ENCODE assay signal across 32 mouse cellular contexts in genomic region chr9:90089339-90090104, GRCm38 (mm10). TPM values are rescaled to one million over a fixed set of nuclear protein-coding genes. Genes with fewer than 3 reads are reported as not detected.
DNase-seq lines count a peak whose midpoint lies in the region; ATAC-seq and TF ChIP-seq lines count a peak whose summit lies in the region.
"Had no signal": no experiment of that assay in that cellular context is flagged by ENCODE, and none has a peak within 500 bp of the region (broad histone marks: within the 10 kb centered on the region; RNA-seq: fewer than 3 reads in every experiment).

No protein-coding gene starts in this region.

- DNase-seq in forebrain, embryonic 14.5 days (ENCODE audit: low spot score), result no peak
- no peak for DNase-seq in forebrain, embryonic 11.5 days (ENCODE audit: low spot score)
- DNase-seq in hindbrain, postnatal 0 days (ENCODE audit: low spot score), result no peak
- no peak for DNase-seq in midbrain, embryonic 11.5 days (ENCODE audit: low spot score, missing footprints)
- DNase-seq in midbrain, embryonic 14.5 days, result no peak
- DNase-seq in left cerebral cortex, adult 8-10 months (ENCODE audit: low spot score in 2 of 2), result no peak
- DNase-seq: adrenal gland, postnatal 10 days; cerebellum, adult 8-10 months; cerebellum, postnatal 25 days; gastrocnemius, postnatal 14 days; heart, adult 18-20 months; heart, postnatal 10 days; kidney, adult 2 months; kidney, postnatal 10 days; liver, embryonic 13.5 days; lung, adult 18-20 months; lung, postnatal 10 days; right cerebral cortex, postnatal 25 days; thymus, adult 18-20 months; thymus, postnatal 25 days had no signal

- no peaks in the 10 kb centered on the region for H3K27me3 ChIP-seq in forebrain, embryonic 14.5 days (replicated peaks; ENCODE audit: control insufficient read depth, insufficient read depth, low read length)
- no peaks in the 10 kb centered on the region for H3K27me3 ChIP-seq in forebrain, embryonic 11.5 days (ENCODE audit: control insufficient read depth, insufficient read depth, low read length)
- H3K27me3 ChIP-seq in hindbrain, postnatal 0 days (ENCODE audit: insufficient read depth, low read length), result no peaks in the 10 kb centered on the region
- no peaks in the 10 kb centered on the region for H3K27me3 ChIP-seq in hindbrain, embryonic 12.5 days
- H3K27me3 ChIP-seq in midbrain, embryonic 11.5 days (ENCODE audit: control insufficient read depth, insufficient read depth, low read length), result no peaks in the 10 kb centered on the region
- no peaks in the 10 kb centered on the region for H3K27me3 ChIP-seq in midbrain, embryonic 14.5 days (ENCODE audit: control insufficient read depth, insufficient read depth, low read length)
- H3K27me3 ChIP-seq: heart, embryonic 13.5 days; intestine, embryonic 15.5 days; limb, embryonic 13.5 days; liver, embryonic 13.5 days; midbrain, embryonic 12.5 days; neural tube, embryonic 15.5 days; Patski; stomach, embryonic 15.5 days had no signal

- H3K4me1 ChIP-seq in forebrain, embryonic 14.5 days (ENCODE audit: control insufficient read depth, insufficient read depth, low read length), result no peaks in the 10 kb centered on the region
- H3K4me1 ChIP-seq in forebrain, embryonic 11.5 days (replicated peaks; ENCODE audit: control insufficient read depth, insufficient read depth, low read length), result no peaks in the 10 kb centered on the region
- no peaks in the 10 kb centered on the region for H3K4me1 ChIP-seq in hindbrain, postnatal 0 days (ENCODE audit: insufficient read depth, low read length)
- no peaks in the 10 kb centered on the region for H3K4me1 ChIP-seq in hindbrain, embryonic 12.5 days
- H3K4me1 ChIP-seq in midbrain, embryonic 11.5 days (ENCODE audit: control insufficient read depth, insufficient read depth, low read length), result no peaks in the 10 kb centered on the region
- no peaks in the 10 kb centered on the region for H3K4me1 ChIP-seq in midbrain, embryonic 14.5 days (ENCODE audit: control insufficient read depth, insufficient read depth, low read length)
- H3K4me1 ChIP-seq: heart, embryonic 13.5 days; hindbrain, embryonic 10.5 days; intestine, embryonic 15.5 days; limb, embryonic 13.5 days; liver, embryonic 13.5 days; midbrain, embryonic 12.5 days; neural tube, embryonic 15.5 days; stomach, embryonic 15.5 days had no signal

- H3K36me3 ChIP-seq in forebrain, embryonic 14.5 days (ENCODE audit: control insufficient read depth, insufficient read depth, low read length), result peaks cover 59% of the 10 kb centered on the region
- peaks cover 22% of the 10 kb centered on the region for H3K36me3 ChIP-seq in forebrain, embryonic 11.5 days (ENCODE audit: control insufficient read depth, insufficient read depth, low read length)
- peaks cover 25% of the 10 kb centered on the region for H3K36me3 ChIP-seq in hindbrain, postnatal 0 days (ENCODE audit: insufficient read depth, low read length)
- H3K36me3 ChIP-seq in hindbrain, embryonic 12.5 days, result peaks cover 66% of the 10 kb centered on the region
- H3K36me3 ChIP-seq in midbrain, embryonic 11.5 days (ENCODE audit: control insufficient read depth, insufficient read depth, low read length), result peaks cover 20% of the 10 kb centered on the region; the same call in 1 of the 2 replicates
- peaks cover 64% of the 10 kb centered on the region for H3K36me3 ChIP-seq in midbrain, embryonic 14.5 days (ENCODE audit: control insufficient read depth, insufficient read depth, low read length)

- H3K27ac ChIP-seq in forebrain, embryonic 14.5 days (ENCODE audit: low read depth, low read length), result no peak overlapping the region
- no peak overlapping the region for H3K27ac ChIP-seq in forebrain, embryonic 11.5 days (ENCODE audit: low read depth, low read length)
- no peak overlapping the region for H3K27ac ChIP-seq in hindbrain, postnatal 0 days
- H3K27ac ChIP-seq in hindbrain, embryonic 12.5 days, result no peak overlapping the region
- H3K27ac ChIP-seq in midbrain, embryonic 11.5 days (ENCODE audit: low read depth, low read length), result no peak overlapping the region
- no peak overlapping the region for H3K27ac ChIP-seq in midbrain, embryonic 14.5 days (replicated peaks; ENCODE audit: low read depth, low read length)
- H3K27ac ChIP-seq: heart, embryonic 13.5 days; hindbrain, embryonic 10.5 days; intestine, embryonic 15.5 days; limb, embryonic 13.5 days; liver, embryonic 13.5 days; midbrain, embryonic 12.5 days; neural tube, embryonic 15.5 days; stomach, embryonic 15.5 days had no signal

- no peak overlapping the region for H3K4me2 ChIP-seq in forebrain, embryonic 14.5 days (ENCODE audit: low read length)
- H3K4me2 ChIP-seq in forebrain, embryonic 11.5 days (ENCODE audit: low read depth, low read length, severe bottlenecking), result no peak overlapping the region
- no peak overlapping the region for H3K4me2 ChIP-seq in hindbrain, postnatal 0 days (ENCODE audit: low read depth, low read length)
- no peak overlapping the region for H3K4me2 ChIP-seq in hindbrain, embryonic 12.5 days (replicated peaks)
- H3K4me2 ChIP-seq in midbrain, embryonic 11.5 days, result no peak overlapping the region
- H3K4me2 ChIP-seq in midbrain, embryonic 14.5 days (ENCODE audit: low read length), result no peak overlapping the region
- H3K4me2 ChIP-seq: heart, embryonic 13.5 days; intestine, embryonic 15.5 days; limb, embryonic 13.5 days; liver, embryonic 13.5 days; midbrain, embryonic 12.5 days; neural tube, embryonic 15.5 days; stomach, embryonic 15.5 days had no signal

- H3K4me3 ChIP-seq in forebrain, embryonic 14.5 days (ENCODE audit: low read depth, low read length), result no peak overlapping the region
- H3K4me3 ChIP-seq in forebrain, embryonic 11.5 days (ENCODE audit: low read depth, low read length), result no peak overlapping the region
- no peak overlapping the region for H3K4me3 ChIP-seq in hindbrain, postnatal 0 days (ENCODE audit: low read length)
- no peak overlapping the region for H3K4me3 ChIP-seq in hindbrain, embryonic 12.5 days
- H3K4me3 ChIP-seq in midbrain, embryonic 11.5 days (ENCODE audit: low read depth, low read length), result no peak overlapping the region
- no peak overlapping the region for H3K4me3 ChIP-seq in midbrain, embryonic 14.5 days (replicated peaks; ENCODE audit: low read depth, low read length)
- H3K4me3 ChIP-seq: heart, embryonic 13.5 days; hindbrain, embryonic 10.5 days; intestine, embryonic 15.5 days; limb, embryonic 13.5 days; liver, embryonic 13.5 days; midbrain, embryonic 12.5 days; neural tube, embryonic 15.5 days; stomach, embryonic 15.5 days had no signal

- H3K9me3 ChIP-seq in forebrain, embryonic 14.5 days (replicated peaks; ENCODE audit: control insufficient read depth, low read length), result no peaks in the 10 kb centered on the region
- H3K9me3 ChIP-seq in forebrain, embryonic 11.5 days (ENCODE audit: control insufficient read depth, low read length), result no peaks in the 10 kb centered on the region
- H3K9me3 ChIP-seq in hindbrain, postnatal 0 days (ENCODE audit: low read length), result no peaks in the 10 kb centered on the region
- no peaks in the 10 kb centered on the region for H3K9me3 ChIP-seq in hindbrain, embryonic 12.5 days (replicated peaks)
- H3K9me3 ChIP-seq in midbrain, embryonic 11.5 days (ENCODE audit: control insufficient read depth, low read length), result no peaks in the 10 kb centered on the region
- no peaks in the 10 kb centered on the region for H3K9me3 ChIP-seq in midbrain, embryonic 14.5 days (ENCODE audit: control insufficient read depth, low read length)
- H3K9me3 ChIP-seq: G1E; heart, embryonic 13.5 days; intestine, embryonic 15.5 days; limb, embryonic 13.5 days; liver, embryonic 13.5 days; midbrain, embryonic 12.5 days; neural tube, embryonic 15.5 days; stomach, embryonic 15.5 days had no signal

- WGBS in forebrain, embryonic 14.5 days, result 92% methylated on average over 6 of the region's 6 CpGs
- 92% methylated on average over 6 of the region's 6 CpGs for WGBS in forebrain, embryonic 11.5 days
- 90% methylated on average over 6 of the region's 6 CpGs for WGBS in hindbrain, postnatal 0 days
- 94% methylated on average over 6 of the region's 6 CpGs for WGBS in hindbrain, embryonic 12.5 days
- 90% methylated on average over 6 of the region's 6 CpGs for WGBS in midbrain, embryonic 11.5 days
- 88% methylated on average over 6 of the region's 6 CpGs for WGBS in midbrain, embryonic 14.5 days

- H3K9ac ChIP-seq in forebrain, embryonic 14.5 days (ENCODE audit: low read length), result no peak overlapping the region
- no peak overlapping the region for H3K9ac ChIP-seq in forebrain, embryonic 11.5 days (ENCODE audit: low read length)
- H3K9ac ChIP-seq in hindbrain, postnatal 0 days (replicated peaks; ENCODE audit: low read length), result no peak overlapping the region
- no peak overlapping the region for H3K9ac ChIP-seq in hindbrain, embryonic 12.5 days
- H3K9ac ChIP-seq in midbrain, embryonic 11.5 days (ENCODE audit: low read length), result no peak overlapping the region
- H3K9ac ChIP-seq in midbrain, embryonic 14.5 days (replicated peaks; ENCODE audit: low read length), result no peak overlapping the region
- H3K9ac ChIP-seq: heart, embryonic 13.5 days; intestine, embryonic 15.5 days; limb, embryonic 13.5 days; liver, embryonic 13.5 days; midbrain, embryonic 12.5 days; neural tube, embryonic 15.5 days; stomach, embryonic 15.5 days had no signal

- 0 out of 2 replicates have a peak, but pooled peaks have one; percentile 26 for ATAC-seq in forebrain, embryonic 14.5 days
- ATAC-seq in forebrain, embryonic 11.5 days (replicated peaks; ENCODE audit: low FRiP score), result no peak
- 0 out of 2 replicates have a peak, but pooled peaks have one; percentile 15 for ATAC-seq in hindbrain, postnatal 0 days
- ATAC-seq in hindbrain, embryonic 12.5 days (ENCODE audit: low FRiP score), result no peak
- 0 out of 2 replicates have a peak, but pooled peaks have one; percentile 13 for ATAC-seq in midbrain, embryonic 11.5 days (ENCODE audit: low FRiP score)
- no peak for ATAC-seq in midbrain, embryonic 14.5 days (ENCODE audit: low FRiP score, low TSS enrichment)
- ATAC-seq in megakaryocyte-erythroid progenitor cell, adult 5-6 weeks (replicated peaks; ENCODE audit: low FRiP score, low TSS enrichment, poor library complexity, severe bottlenecking), result 0 out of 2 replicates have a peak, but pooled peaks have one; percentile 27
- ATAC-seq: hindbrain, embryonic 16.5 days; intestine, embryonic 15.5 days; Patski had no signal

- TF ChIP-seq CTCF in hindbrain, postnatal 0 days (IDR thresholded peaks at IDR 0.05; ENCODE audit: low read depth), result no peak

RNA-seq across cellular contexts. Expression of gene Morf4l1, which starts 25.1 kb away (rescaled TPM):
- polyA plus RNA-seq in forebrain, embryonic 14.5 days (2014; fragmentation: Nextera tagmentation; extraction: Ambion mirVana), result 546 and 597 TPM in 2 replicates
- polyA plus RNA-seq in forebrain, embryonic 11.5 days (2014; fragmentation: Nextera tagmentation; extraction: Ambion mirVana), result 484 and 515 TPM in 2 replicates
- 178 and 179 TPM in 2 replicates for total RNA-seq in hindbrain, postnatal 0 days (2014; rRNA removed)
- polyA plus RNA-seq in hindbrain, postnatal 0 days (2015; fragmentation: Nextera tagmentation; extraction: Ambion mirVana), result 527 and 556 TPM in 2 replicates
- 512 and 551 TPM in 2 replicates for polyA plus RNA-seq in hindbrain, embryonic 12.5 days (2016; fragmentation: Nextera tagmentation; extraction: Ambion mirVana)
- polyA plus RNA-seq in midbrain, embryonic 11.5 days (2014; fragmentation: Nextera tagmentation; extraction: Ambion mirVana), result 573 and 605 TPM in 2 replicates
- 616 and 659 TPM in 2 replicates for polyA plus RNA-seq in midbrain, embryonic 14.5 days (2014; fragmentation: Nextera tagmentation; extraction: Ambion mirVana)
- total RNA-seq in megakaryocyte-erythroid progenitor cell, adult 5-6 weeks (2014; fragmentation: Nextera tagmentation), result 253 and 288 TPM in 2 replicates
- 217 and 277 TPM in 2 replicates for total RNA-seq in megakaryocyte-erythroid progenitor cell, adult 5-6 weeks (2017)
- total RNA-seq in left cerebral cortex, adult 8-10 months (2022), result 100 to 1,000 TPM; 436 to 462 (median 449) TPM

RNA-seq across cellular contexts. Expression of gene Ctsh, which starts 35.6 kb away (rescaled TPM):
- polyA plus RNA-seq in forebrain, embryonic 14.5 days (2014; fragmentation: Nextera tagmentation; extraction: Ambion mirVana), result 14.4 and 20.7 TPM in 2 replicates
- 6.1 and 6.6 TPM in 2 replicates for polyA plus RNA-seq in forebrain, embryonic 11.5 days (2014; fragmentation: Nextera tagmentation; extraction: Ambion mirVana)
- total RNA-seq in hindbrain, postnatal 0 days (2014; rRNA removed), result 31.5 and 36.2 TPM in 2 replicates
- 36.4 and 45.0 TPM in 2 replicates for polyA plus RNA-seq in hindbrain, postnatal 0 days (2015; fragmentation: Nextera tagmentation; extraction: Ambion mirVana)
- 12.6 and 13.7 TPM in 2 replicates for polyA plus RNA-seq in hindbrain, embryonic 12.5 days (2016; fragmentation: Nextera tagmentation; extraction: Ambion mirVana)
- polyA plus RNA-seq in midbrain, embryonic 11.5 days (2014; fragmentation: Nextera tagmentation; extraction: Ambion mirVana), result 6.0 and 6.7 TPM in 2 replicates
- polyA plus RNA-seq in midbrain, embryonic 14.5 days (2014; fragmentation: Nextera tagmentation; extraction: Ambion mirVana), result 8.6 and 20.9 TPM in 2 replicates
- total RNA-seq in megakaryocyte-erythroid progenitor cell, adult 5-6 weeks (2014; fragmentation: Nextera tagmentation), result 0.79 and 3.5 TPM in 2 replicates
- total RNA-seq in megakaryocyte-erythroid progenitor cell, adult 5-6 weeks (2017), result 1.6 and 2.3 TPM in 2 replicates
- total RNA-seq in left cerebral cortex, adult 8-10 months (2022), result 10 to 100 TPM; 16.2 to 42.2 (median 32.4) TPM
- polyA plus RNA-seq: G1E had no signal

Comparison
In these comparisons a context has a peak if more than half of its experiments do, and no peak if none do; other contexts are left out.
1. ATAC-seq: peak in forebrain, embryonic 14.5 days (single experiment), hindbrain, postnatal 0 days (single experiment), midbrain, embryonic 11.5 days (single experiment) and megakaryocyte-erythroid progenitor cell, adult 5-6 weeks (single experiment); none in forebrain, embryonic 11.5 days (single experiment), hindbrain, embryonic 12.5 days (single experiment) and midbrain, embryonic 14.5 days (single experiment).